Mouse (Mus musculus) hindbrain, embryonic 14.5 days (tissue): Measurements from ENCODE around the gene Tnni1. TPM values are rescaled to one million over a fixed set of nuclear protein-coding genes. Genes with fewer than 3 reads are reported as not detected.
A peak's percentile ranks its signal among the peaks of the same experiment; 100 is the strongest.

Experiments used
- ATAC-seq: fragments of 200-750 bp; cut with Nextera tagmentation; 2 replicates; pipeline ENCODE4 v1.8.0; 2017; ENCODE audit warnings: moderate number of reproducible peaks, mild to moderate bottlenecking, moderate TSS enrichment, moderate library complexity; ENCODE audit not compliant: low FRiP score
- DNase-seq: peaks from one replicate; pipeline ENCODE4 v3.0.0-alpha.2; 2015; ENCODE audit warnings: low spot score
- H3K27ac ChIP-seq: fragments of 300-500 bp; sonication (generic); 2 replicates; pipeline ENCODE4 v1.5.1; 2014; ENCODE audit warnings: mild to moderate bottlenecking, moderate library complexity
- H3K27me3 ChIP-seq: fragments of 300-500 bp; sonication (generic); 2 replicates; pipeline ENCODE4 v1.6.1; 2014; ENCODE audit warnings: mild to moderate bottlenecking, low read length, mixed read lengths; ENCODE audit not compliant: control insufficient read depth, insufficient read depth
- H3K36me3 ChIP-seq: fragments of 300-500 bp; sonication (generic); replicated peaks from 2 replicates; pipeline ENCODE4 v1.6.1; 2014; ENCODE audit not compliant: control insufficient read depth, insufficient read depth
- H3K4me1 ChIP-seq: fragments of 300-500 bp; sonication (generic); replicated peaks from 2 replicates; pipeline ENCODE4 v1.6.1; 2014; ENCODE audit warnings: antibody characterized with exemption, low read length, mixed read lengths; ENCODE audit not compliant: control insufficient read depth, insufficient read depth
- H3K4me2 ChIP-seq: fragments of 300-500 bp; sonication (generic); replicated peaks from 2 replicates; pipeline ENCODE4 v1.6.1; 2014; ENCODE audit warnings: mild to moderate bottlenecking, moderate library complexity
- H3K4me3 ChIP-seq: fragments of 300-500 bp; sonication (generic); replicated peaks from 2 replicates; pipeline ENCODE4 v1.5.1; 2014; ENCODE audit warnings: mild to moderate bottlenecking, low read length
- H3K9ac ChIP-seq: fragments of 300-500 bp; sonication (generic); 2 replicates; pipeline ENCODE4 v1.6.1; 2014
- H3K9me3 ChIP-seq: fragments of 300-500 bp; sonication (generic); 2 replicates; pipeline ENCODE4 v1.6.1; 2016; ENCODE audit warnings: low read length; ENCODE audit not compliant: control insufficient read depth
- WGBS: fragments of 180-500 bp; shearing (Covaris S2); extraction: QIAGEN DNeasy Blood & Tissue Kit; methylation state at CpG from one replicate; pipeline ENCODE4 v1.1.7; 2014; 5-methylcytosine and 5-hydroxymethylcytosine counted together
- polyA plus RNA-seq: library from polyadenylated mRNA; unstranded; fragments of >200 nt; fragmentation: Nextera tagmentation; extraction: Ambion mirVana; gene quantifications from 2 replicates; pipeline ENCODE4 v1.2.1, GENCODE M21; 2014

The Tnni1 gene
- polyA plus RNA-seq, 1 experiment from 2014 or later, result 1.7 TPM

DNA sequence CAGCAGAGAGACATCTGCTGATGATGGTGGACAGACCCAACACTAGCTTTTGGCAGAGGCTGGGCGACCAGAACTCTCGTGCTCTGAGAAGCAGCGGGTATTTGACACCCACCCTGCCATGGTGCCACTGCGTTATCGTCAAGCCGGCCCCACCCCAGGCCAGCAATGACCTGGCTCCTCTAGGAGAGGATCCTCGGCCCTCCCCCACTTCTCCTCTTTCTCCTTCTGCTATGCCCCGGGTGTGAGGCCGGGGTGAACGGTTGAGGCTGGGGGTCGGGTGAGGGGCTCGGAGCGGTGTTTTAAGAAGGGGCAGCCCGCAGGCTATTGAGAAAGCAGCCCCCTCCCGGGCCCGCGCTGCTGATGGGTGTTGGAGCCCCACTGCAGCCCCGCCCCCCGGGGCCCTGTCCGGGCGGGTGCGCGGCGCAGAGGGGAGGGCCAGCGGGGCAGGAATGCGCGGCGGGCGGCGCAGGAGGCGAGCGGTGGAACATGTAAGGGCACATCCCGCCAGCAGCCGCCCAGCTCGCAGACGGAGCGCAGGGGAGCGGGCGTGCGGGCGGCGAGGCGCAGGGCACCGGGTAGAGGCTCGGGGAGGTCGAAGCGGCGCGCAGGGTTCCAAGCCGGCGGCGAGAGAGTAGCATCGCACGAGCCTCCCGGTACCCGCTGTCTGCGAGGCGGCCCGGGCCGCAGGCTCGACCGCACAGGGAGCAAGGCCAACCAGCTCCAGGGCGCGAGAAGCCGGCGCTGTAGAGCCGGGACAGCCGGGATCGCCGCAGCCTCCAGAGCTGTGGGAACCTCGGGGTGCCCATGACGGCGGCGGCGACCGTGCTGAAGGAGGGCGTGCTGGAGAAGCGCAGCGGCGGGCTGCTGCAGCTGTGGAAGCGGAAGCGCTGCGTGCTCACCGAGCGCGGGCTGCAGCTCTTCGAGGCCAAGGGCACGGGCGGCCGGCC lies 13.3 kb upstream of the Tnni1 start, which contains the start of gene Phlda3:
Phlda3 (plus strand) TSS at position 475 of the 947 bp plus-strand sequence.
- peak; percentile 48 for DNase-seq
- Histone ChIP-seq H3K4me2 (peak within 1 kb of the TSS; percentile 87), H3K27me3 (peaks cover 7% of the 10 kb centered on the region; the same call in 1 of the 2 replicates), H3K9me3 (no peaks in the 10 kb centered on the region), H3K4me3 (peak within 1 kb of the TSS; percentile 68), H3K36me3 (no peaks in the 10 kb centered on the region), H3K9ac (peak within 1 kb of the TSS; percentile 85), H3K4me1 (peaks cover 7% of the 10 kb centered on the region), H3K27ac (peak within 1 kb of the TSS; percentile 59)
- under 1% methylated on average over 82 of the region's 90 CpGs for WGBS
- peak; percentile 84 for ATAC-seq

DNA sequence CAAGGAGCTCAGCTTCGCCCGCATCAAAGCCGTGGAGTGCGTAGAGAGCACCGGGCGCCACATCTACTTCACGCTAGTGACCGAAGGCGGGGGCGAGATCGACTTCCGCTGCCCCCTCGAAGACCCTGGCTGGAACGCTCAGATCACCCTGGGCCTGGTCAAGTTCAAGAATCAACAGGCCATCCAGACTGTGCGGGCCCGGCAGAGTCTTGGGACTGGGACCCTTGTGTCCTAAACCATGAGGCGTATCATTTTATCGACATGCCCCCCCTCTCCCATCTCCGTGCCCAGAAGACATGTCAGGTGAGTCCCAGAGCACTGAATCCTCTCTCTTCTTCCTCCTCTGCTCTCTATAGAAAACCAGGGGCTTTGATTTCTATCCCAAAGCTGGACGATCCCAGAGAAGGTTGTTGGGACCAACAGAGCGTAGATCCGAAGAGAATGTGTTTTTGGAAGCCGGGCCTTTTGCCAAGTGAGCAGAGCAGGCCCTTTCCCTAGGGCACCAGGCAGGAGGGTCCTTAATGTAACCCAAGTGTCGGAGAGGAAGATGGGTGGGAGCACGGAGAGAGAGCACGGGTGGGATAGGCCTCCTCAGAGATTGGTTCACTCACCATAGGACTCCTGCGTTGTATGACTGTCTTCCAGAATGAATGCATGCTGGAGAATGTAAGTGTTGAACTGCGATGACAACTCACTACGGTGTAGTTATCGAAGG lies 12.5 kb upstream of the Tnni1 start:
- Histone ChIP-seq H3K27me3 (peaks cover 7% of the 10 kb centered on the region; the same call in 1 of the 2 replicates), H3K36me3 (no peaks in the 10 kb centered on the region), H3K4me1 (peaks cover 7% of the 10 kb centered on the region), H3K9ac (peak overlapping the region; percentile 85), H3K9me3 (no peaks in the 10 kb centered on the region), H3K27ac (peak overlapping the region; percentile 59; the same call in 1 of the 2 replicates), H3K4me2 (peak overlapping the region; percentile 87), H3K4me3 (peak overlapping the region; percentile 68)
- 27% methylated on average over 30 of the region's 30 CpGs for WGBS
- ATAC-seq (0 out of 2 replicates have a peak, but pooled peaks have one; percentile 19), DNase-seq (no peak)

DNA sequence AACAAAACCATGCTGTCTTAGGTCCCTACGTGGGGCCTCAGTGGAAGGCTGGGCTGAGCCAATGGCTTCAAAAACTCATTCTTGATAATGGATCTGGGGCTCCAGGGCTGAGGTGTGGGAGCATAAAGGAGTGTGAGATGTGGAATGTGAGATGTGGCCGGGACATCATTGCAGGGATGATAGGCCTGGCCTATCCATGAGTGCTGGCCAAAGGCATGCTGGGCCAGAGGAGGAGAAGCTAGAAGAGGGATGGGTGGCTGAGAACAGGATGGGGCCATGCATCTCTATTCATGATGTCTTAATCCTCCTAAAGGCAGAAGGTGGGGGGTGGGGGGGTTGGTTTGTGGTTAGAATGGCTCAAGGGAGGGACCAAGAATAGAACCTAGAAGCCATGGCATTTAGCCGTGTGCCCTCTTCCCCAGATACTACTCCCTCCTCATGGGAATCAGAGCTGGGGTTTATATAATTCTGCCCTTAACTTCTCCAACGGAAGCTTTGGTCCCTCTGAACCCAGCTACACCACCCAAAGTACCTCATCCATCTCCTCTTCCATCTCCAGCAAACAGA lies 11.8 kb upstream of the Tnni1 start:
- Histone ChIP-seq H3K4me1 (peaks cover 7% of the 10 kb centered on the region), H3K36me3 (no peaks in the 10 kb centered on the region), H3K27me3 (peaks cover 7% of the 10 kb centered on the region; the same call in 1 of the 2 replicates), H3K27ac (no peak overlapping the region), H3K9ac (no peak overlapping the region), H3K9me3 (no peaks in the 10 kb centered on the region), H3K4me2 (peak overlapping the region; percentile 87), H3K4me3 (peak overlapping the region; percentile 68)
- ATAC-seq (no peak), DNase-seq (no peak)
- WGBS, result 80% methylated on average over 4 of the region's 4 CpGs

DNA sequence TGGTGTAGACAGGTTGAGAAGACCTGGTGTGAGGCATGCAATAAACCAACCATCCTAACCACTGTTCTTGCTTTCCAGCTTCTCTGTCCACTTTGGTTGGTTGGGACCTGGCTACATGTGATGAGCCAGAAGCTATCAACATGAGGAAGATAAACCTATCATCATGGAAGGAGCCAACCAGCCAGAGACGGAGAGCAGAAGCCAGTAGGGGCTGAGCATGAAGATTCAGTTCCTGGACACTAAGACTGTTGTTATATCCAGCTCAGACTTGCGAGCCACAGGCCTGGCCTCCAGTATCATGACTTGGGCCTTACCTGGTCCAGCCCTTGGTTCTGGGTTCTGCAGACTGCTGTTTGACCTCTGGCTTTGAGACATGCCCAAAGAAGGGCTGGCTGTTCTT lies 10.8 kb upstream of the Tnni1 start:
- no peak for DNase-seq
- Histone ChIP-seq H3K4me3 (no peak overlapping the region), H3K36me3 (no peaks in the 10 kb centered on the region), H3K4me2 (no peak overlapping the region), H3K27ac (no peak overlapping the region), H3K27me3 (peaks cover 7% of the 10 kb centered on the region; the same call in 1 of the 2 replicates), H3K9me3 (no peaks in the 10 kb centered on the region), H3K9ac (no peak overlapping the region), H3K4me1 (peaks cover 7% of the 10 kb centered on the region)
- no peak for ATAC-seq
- WGBS, result 85% methylated on average over 2 of the region's 2 CpGs

DNA sequence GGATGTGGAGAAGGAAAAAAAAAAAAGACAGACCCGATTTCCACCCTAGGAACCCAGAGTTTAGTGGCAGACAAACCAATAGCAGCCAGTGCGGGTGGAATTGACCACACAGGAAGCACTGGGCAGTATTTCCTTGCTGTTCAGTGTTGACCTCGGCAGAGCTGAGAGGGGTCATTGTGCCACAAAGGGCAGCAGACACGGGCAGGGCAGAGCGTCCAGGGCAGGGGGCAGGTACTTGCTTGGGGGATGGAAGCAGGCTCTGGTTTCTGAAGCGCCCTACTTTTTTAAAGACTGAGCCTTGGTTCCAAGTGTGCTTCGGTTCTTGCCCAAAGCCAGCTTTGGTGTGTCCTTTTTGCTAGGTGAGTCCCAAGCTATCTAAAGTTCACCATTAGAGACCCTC lies 9.0 kb upstream of the Tnni1 start:
- Histone ChIP-seq H3K4me2 (no peak overlapping the region), H3K27me3 (peaks cover 3% of the 10 kb centered on the region; the same call in 1 of the 2 replicates), H3K4me1 (peaks cover 7% of the 10 kb centered on the region), H3K9ac (no peak overlapping the region), H3K27ac (no peak overlapping the region), H3K4me3 (no peak overlapping the region), H3K9me3 (no peaks in the 10 kb centered on the region), H3K36me3 (no peaks in the 10 kb centered on the region)
- ATAC-seq, result no peak
- 79% methylated on average over 7 of the region's 7 CpGs for whole genome bisulfite sequencing
- no peak for DNase-seq

DNA sequence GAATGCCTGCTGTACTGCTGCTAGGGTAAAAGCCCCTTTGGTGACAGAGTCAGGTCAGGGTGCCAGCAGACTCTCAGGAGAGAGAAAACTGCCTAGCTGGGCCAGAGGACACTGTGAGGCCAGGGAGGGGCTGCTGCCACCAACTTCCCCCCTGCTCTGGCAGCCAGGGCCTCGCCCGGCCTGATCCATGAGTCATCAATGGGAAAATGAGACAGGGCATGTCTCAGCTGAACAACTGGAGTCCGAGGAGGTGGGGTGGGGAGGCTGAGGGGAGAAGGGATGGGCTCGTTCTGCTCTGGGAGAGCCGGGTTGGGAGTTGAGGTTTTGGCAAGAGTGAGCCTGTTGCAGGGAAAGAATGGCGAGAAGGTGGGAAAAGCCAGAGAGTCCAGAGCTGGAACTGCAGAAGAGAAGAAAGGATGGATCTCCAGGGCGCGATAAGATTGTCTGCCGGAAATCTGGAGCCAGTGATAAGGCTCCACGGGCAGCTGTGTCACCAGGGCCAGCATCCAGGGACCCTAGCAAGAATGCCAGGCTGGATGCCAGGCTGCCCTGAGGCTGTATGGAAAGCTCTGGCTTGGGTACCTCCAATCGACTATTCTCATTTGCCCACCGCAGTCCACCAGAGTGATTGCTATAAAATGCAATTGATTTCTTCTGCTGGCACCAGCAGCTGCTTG lies 8.2 kb upstream of the Tnni1 start:
- H3K27me3 ChIP-seq, result no peaks in the 10 kb centered on the region
- no peak overlapping the region for H3K27ac ChIP-seq
- H3K9ac ChIP-seq, result no peak overlapping the region
- ATAC-seq (peak; percentile 13; the same call in 1 of the 2 replicates), DNase-seq (no peak)
- no peak overlapping the region for H3K4me2 ChIP-seq
- no peak overlapping the region for H3K4me3 ChIP-seq
- H3K4me1 ChIP-seq, result peaks cover 7% of the 10 kb centered on the region
- no peaks in the 10 kb centered on the region for H3K36me3 ChIP-seq
- no peaks in the 10 kb centered on the region for H3K9me3 ChIP-seq
- WGBS, result 56% methylated on average over 12 of the region's 12 CpGs

DNA sequence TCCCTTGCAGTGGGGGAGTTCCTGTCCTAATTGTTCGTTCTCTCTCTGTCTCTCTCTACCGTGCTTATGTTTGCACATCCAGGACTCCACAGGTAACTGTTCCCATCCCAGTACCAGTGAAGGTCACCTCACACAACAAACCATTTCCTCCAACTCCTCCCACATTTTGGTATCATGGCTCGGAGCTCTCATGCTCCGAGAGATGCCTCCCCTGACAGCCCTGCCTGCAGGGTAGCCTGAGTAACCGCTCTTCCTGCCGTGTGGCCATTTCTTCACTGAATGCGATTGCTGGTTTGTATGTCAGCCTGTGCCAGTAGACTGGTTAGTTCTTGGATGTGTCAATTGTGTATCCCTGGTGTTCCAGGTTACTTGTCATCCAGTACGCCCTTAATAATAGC lies 7.7 kb upstream of the Tnni1 start:
- no peak overlapping the region for H3K27ac ChIP-seq
- no peaks in the 10 kb centered on the region for H3K9me3 ChIP-seq
- no peaks in the 10 kb centered on the region for H3K27me3 ChIP-seq
- H3K4me2 ChIP-seq, result no peak overlapping the region
- DNase-seq, result no peak
- ATAC-seq, result no peak
- H3K36me3 ChIP-seq, result no peaks in the 10 kb centered on the region
- 58% methylated on average over 8 of the region's 8 CpGs for WGBS
- no peak overlapping the region for H3K4me3 ChIP-seq
- no peak overlapping the region for H3K9ac ChIP-seq
- peaks cover 5% of the 10 kb centered on the region for H3K4me1 ChIP-seq

DNA sequence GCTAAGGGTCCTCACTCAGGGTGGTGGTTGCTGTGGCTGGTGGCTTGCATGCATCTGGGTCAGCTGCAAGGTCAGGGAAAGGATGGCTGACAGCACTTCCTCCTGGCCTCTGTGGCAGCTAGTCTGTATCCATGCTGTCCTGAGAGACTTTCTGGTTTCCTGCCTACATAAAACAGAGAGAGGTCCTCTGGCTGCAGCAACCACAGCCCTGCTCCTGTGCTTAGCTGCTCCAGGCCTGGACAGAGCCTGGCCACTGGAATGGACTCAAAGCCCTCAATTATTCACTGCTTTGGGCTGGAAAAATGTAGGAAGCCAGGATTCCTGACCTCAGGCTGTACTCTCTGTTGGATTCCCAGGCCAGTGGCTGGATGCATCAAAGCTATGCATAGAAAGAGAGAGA lies 2.6 kb upstream of the Tnni1 start:
- Histone ChIP-seq H3K9ac (no peak overlapping the region), H3K4me1 (no peaks in the 10 kb centered on the region; the same call in none of the 2 replicates), H3K27me3 (no peaks in the 10 kb centered on the region), H3K27ac (no peak overlapping the region), H3K4me2 (no peak overlapping the region), H3K4me3 (no peak overlapping the region), H3K36me3 (no peaks in the 10 kb centered on the region), H3K9me3 (no peaks in the 10 kb centered on the region)
- no peak for ATAC-seq
- no peak for DNase-seq
